Mouse (Mus musculus) midbrain, embryonic 12.5 days (tissue): ENCODE measurements around the gene Mospd3. TPM values are rescaled to one million over a fixed set of nuclear protein-coding genes. Genes with fewer than 3 reads are reported as not detected.

ENCODE experiments used
- ATAC-seq: fragments of 200-750 bp; cut with Nextera tagmentation; 2 replicates; pipeline ENCODE4 v1.8.0; 2017; ENCODE audit warnings: low read depth, moderate TSS enrichment, moderate library complexity; ENCODE audit not compliant: low FRiP score
- H3K27ac ChIP-seq: fragments of 300-500 bp; sonication (generic); replicated peaks from 2 replicates; pipeline ENCODE4 v1.5.1; 2016; ENCODE audit warnings: mild to moderate bottlenecking
- H3K27me3 ChIP-seq: fragments of 300-500 bp; sonication (generic); 2 replicates; pipeline ENCODE4 v1.6.1; 2016; ENCODE audit warnings: mild to moderate bottlenecking
- H3K36me3 ChIP-seq: fragments of 300-500 bp; sonication (generic); 2 replicates; pipeline ENCODE4 v1.6.1; 2016
- H3K4me1 ChIP-seq: fragments of 300-500 bp; sonication (generic); 2 replicates; pipeline ENCODE4 v1.6.1; 2016
- H3K4me2 ChIP-seq: fragments of 300-500 bp; sonication (generic); replicated peaks from 2 replicates; pipeline ENCODE4 v1.6.1; 2016; ENCODE audit warnings: mild to moderate bottlenecking, moderate library complexity
- H3K4me3 ChIP-seq: fragments of 300-500 bp; sonication (generic); 2 replicates; pipeline ENCODE4 v1.5.1; 2016; ENCODE audit warnings: mild to moderate bottlenecking
- H3K9ac ChIP-seq: fragments of 300-500 bp; sonication (generic); replicated peaks from 2 replicates; pipeline ENCODE4 v1.6.1; 2016; ENCODE audit warnings: mild to moderate bottlenecking, moderate library complexity
- H3K9me3 ChIP-seq: fragments of 300-500 bp; sonication (generic); 2 replicates; pipeline ENCODE4 v1.6.1; 2016; ENCODE audit warnings: mild to moderate bottlenecking
- WGBS: fragments of 180-500 bp; shearing (Covaris S2); methylation state at CpG from one replicate; pipeline ENCODE4 v1.1.7; 2016; 5-methylcytosine and 5-hydroxymethylcytosine counted together
- polyA plus RNA-seq: library from polyadenylated mRNA; unstranded; fragments of >200 nt; fragmentation: Nextera tagmentation; extraction: Ambion mirVana; gene quantifications from 2 replicates; pipeline ENCODE4 v1.2.1, GENCODE M21; 2016

Mospd3 gene
- polyA plus RNA-seq, 1 experiment from 2014 or later, result 31.9 TPM

GRCm38 (mm10) chr5:137570181-137570580 is 30.7 kb downstream of the Mospd3 start:
- Histone ChIP-seq H3K4me2 (no peak overlapping the region), H3K4me1 (no peaks in the 10 kb centered on the region; the same call in 1 of the 2 replicates), H3K27me3 (peaks cover 13% of the 10 kb centered on the region; the same call in 1 of the 2 replicates), H3K9ac (no peak overlapping the region), H3K27ac (no peak overlapping the region), H3K9me3 (no peaks in the 10 kb centered on the region), H3K4me3 (no peak overlapping the region), H3K36me3 (no peaks in the 10 kb centered on the region)
- 59% methylated on average over 7 of the region's 7 CpGs for WGBS
- ATAC-seq, result no peak

- WGBS, result 43% methylated on average over 9 of the region's 9 CpGs
- Histone ChIP-seq H3K4me2 (no peak within 1 kb of the TSS), H3K9me3 (no peaks in the 10 kb centered on the region), H3K36me3 (no peaks in the 10 kb centered on the region), H3K4me1 (no peaks in the 10 kb centered on the region; the same call in 1 of the 2 replicates), H3K9ac (no peak within 1 kb of the TSS), H3K27ac (no peak within 1 kb of the TSS), H3K27me3 (peaks cover 8% of the 10 kb centered on the region; the same call in 1 of the 2 replicates), H3K4me3 (no peak within 1 kb of the TSS)
- no peak for ATAC-seq
These were observed 31.2 kb downstream of the Mospd3 start, which contains the start of gene Tfr2 for GRCm38 (mm10) chr5:137569665-137570064. TSS of gene Tfr2 (plus strand) at chr5:137569840.

GRCm38 (mm10) chr5:137569031-137569430 is 31.8 kb downstream of the Mospd3 start:
- H3K9ac ChIP-seq, result no peak overlapping the region
- H3K4me1 ChIP-seq, result no peaks in the 10 kb centered on the region
- no peaks in the 10 kb centered on the region for H3K36me3 ChIP-seq
- no peak for ATAC-seq
- H3K4me2 ChIP-seq, result no peak overlapping the region
- no peak overlapping the region for H3K4me3 ChIP-seq
- no peaks in the 10 kb centered on the region for H3K9me3 ChIP-seq
- WGBS, result 72% methylated on average over 11 of the region's 12 CpGs
- H3K27ac ChIP-seq, result no peak overlapping the region
- H3K27me3 ChIP-seq, result peaks cover 4% of the 10 kb centered on the region; the same call in 1 of the 2 replicates

DNA sequence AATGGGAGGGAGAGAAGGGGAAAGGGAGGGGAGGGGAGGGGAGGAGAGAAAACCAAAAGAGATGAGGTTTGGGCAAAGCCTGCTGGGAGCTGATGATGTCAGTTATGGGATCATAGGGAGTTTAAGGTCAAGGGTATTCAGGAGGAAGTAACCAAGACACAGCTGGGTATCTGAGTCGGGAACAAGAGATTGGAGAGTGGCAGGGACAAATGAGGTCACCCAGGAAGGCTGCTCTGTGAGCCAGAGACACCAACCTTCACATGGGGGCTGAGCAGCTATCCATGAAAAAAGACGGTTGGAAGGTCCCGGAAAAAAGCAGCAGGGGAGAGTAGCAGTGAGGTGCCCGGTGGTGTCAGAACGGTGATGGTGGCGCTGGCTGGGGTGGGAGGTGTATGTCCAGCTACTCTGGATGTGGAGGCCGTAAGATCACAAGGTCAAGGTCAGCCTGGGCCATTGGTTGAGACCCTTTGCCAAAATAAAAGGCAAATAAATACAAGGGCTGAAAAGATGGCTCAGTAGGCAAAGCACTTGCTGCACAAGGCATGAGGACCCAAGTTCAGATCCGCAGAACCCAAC is 32.5 kb downstream of the Mospd3 start:
- Histone ChIP-seq H3K27ac (no peak overlapping the region), H3K4me1 (no peaks in the 10 kb centered on the region), H3K9me3 (no peaks in the 10 kb centered on the region), H3K36me3 (no peaks in the 10 kb centered on the region), H3K27me3 (no peaks in the 10 kb centered on the region), H3K4me3 (no peak overlapping the region), H3K4me2 (no peak overlapping the region), H3K9ac (no peak overlapping the region)
- 85% methylated on average over 8 of the region's 8 CpGs for WGBS
- ATAC-seq, result no peak

DNA sequence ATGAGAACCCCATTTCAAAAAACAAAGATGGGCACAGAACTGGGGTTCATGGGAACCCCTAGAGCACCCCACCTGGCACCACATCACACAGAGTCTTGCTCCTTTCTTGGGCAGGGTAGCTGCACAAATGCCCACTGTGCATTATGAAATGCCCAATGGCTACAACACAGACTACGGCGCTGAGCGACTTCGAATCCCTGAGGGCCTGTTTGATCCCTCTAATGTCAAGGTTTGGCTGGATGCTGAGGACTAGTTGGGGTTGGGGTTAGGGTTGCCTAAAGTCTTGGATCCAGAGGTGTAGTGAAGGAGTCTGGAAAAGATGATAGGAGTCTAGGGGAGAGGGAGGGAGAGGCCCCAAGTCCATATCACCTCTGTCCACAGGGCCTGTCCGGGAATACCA is 34.4 kb downstream of the Mospd3 start:
- H3K4me1 ChIP-seq, result no peaks in the 10 kb centered on the region
- H3K36me3 ChIP-seq, result no peaks in the 10 kb centered on the region
- H3K4me3 ChIP-seq, result no peak overlapping the region
- H3K9me3 ChIP-seq, result no peaks in the 10 kb centered on the region
- 95% methylated on average over 5 of the region's 5 CpGs for WGBS
- no peak overlapping the region for H3K4me2 ChIP-seq
- H3K27ac ChIP-seq, result no peak overlapping the region
- no peaks in the 10 kb centered on the region for H3K27me3 ChIP-seq
- no peak for ATAC-seq
- H3K9ac ChIP-seq, result no peak overlapping the region

- H3K27me3 ChIP-seq, result no peaks in the 10 kb centered on the region
- no peak overlapping the region for H3K4me3 ChIP-seq
- 75% methylated on average over 6 of the region's 6 CpGs for WGBS
- no peak for ATAC-seq
- no peaks in the 10 kb centered on the region for H3K9me3 ChIP-seq
- H3K36me3 ChIP-seq, result no peaks in the 10 kb centered on the region
- H3K27ac ChIP-seq, result no peak overlapping the region
- H3K9ac ChIP-seq, result no peak overlapping the region
- H3K4me2 ChIP-seq, result no peak overlapping the region
- H3K4me1 ChIP-seq, result no peaks in the 10 kb centered on the region
These were observed 35.1 kb downstream of the Mospd3 start for GRCm38 (mm10) chr5:137565744-137566143.

DNA sequence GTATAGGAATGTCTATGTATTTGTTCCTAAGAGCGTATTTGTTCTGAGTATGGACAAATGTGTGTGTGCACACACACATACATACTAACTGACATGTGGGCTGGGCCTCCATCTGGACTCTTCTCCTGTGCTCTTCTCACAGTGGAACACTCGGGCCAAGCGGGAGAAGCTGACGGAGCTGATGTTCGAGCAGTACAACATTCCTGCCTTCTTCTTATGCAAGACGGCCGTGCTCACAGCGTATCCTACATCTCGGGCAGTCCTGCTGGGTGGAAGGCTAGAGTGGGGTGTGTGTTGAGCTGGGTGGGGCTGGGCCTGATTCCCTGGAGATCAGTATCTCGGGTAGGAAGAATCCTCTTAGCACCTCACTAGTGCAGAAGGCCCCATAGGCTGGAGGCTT is 37.9 kb downstream of the Mospd3 start:
- H3K36me3 ChIP-seq, result no peaks in the 10 kb centered on the region
- 0 out of 2 replicates have a peak, but pooled peaks cover 5% of the 10 kb centered on the region for H3K27me3 ChIP-seq
- no peak for ATAC-seq
- H3K9ac ChIP-seq, result no peak overlapping the region
- H3K4me3 ChIP-seq, result no peak overlapping the region
- 73% methylated on average over 10 of the region's 10 CpGs for WGBS
- no peak overlapping the region for H3K27ac ChIP-seq
- H3K9me3 ChIP-seq, result no peaks in the 10 kb centered on the region
- H3K4me2 ChIP-seq, result no peak overlapping the region
- H3K4me1 ChIP-seq, result no peaks in the 10 kb centered on the region

- Histone ChIP-seq H3K9ac (no peak overlapping the region), H3K27me3 (0 out of 2 replicates have a peak, but pooled peaks cover 5% of the 10 kb centered on the region), H3K27ac (no peak overlapping the region), H3K4me1 (no peaks in the 10 kb centered on the region), H3K4me3 (no peak overlapping the region), H3K9me3 (no peaks in the 10 kb centered on the region), H3K4me2 (no peak overlapping the region), H3K36me3 (no peaks in the 10 kb centered on the region)
- 75% methylated on average over 6 of the region's 6 CpGs for WGBS
- no peak for ATAC-seq
These were observed 39.3 kb downstream of the Mospd3 start for GRCm38 (mm10) chr5:137561556-137561955.

DNA sequence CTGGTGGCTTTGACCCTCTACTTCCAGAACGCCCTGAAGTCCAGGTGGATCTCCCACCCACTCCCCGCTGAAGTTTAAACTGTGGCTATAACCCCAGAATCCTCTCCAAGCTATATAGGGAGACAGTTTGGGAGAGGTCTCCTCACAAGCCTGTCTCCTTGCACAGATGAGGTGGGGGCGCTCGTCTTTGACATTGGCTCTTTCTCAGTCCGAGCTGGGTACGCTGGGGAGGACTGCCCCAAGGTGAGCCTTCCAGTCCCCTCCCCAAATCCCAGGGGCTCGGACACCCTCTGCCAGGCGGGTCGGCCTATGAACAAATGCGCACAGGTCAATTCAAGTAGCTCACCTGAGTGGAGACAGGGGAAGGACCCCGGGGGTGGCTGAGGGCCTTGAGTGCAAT is 47.0 kb downstream of the Mospd3 start:
- peaks cover 7% of the 10 kb centered on the region; the same call in 1 of the 2 replicates for H3K27me3 ChIP-seq
- peak overlapping the region; percentile 68 for H3K27ac ChIP-seq
- peak overlapping the region; percentile 70 for H3K9ac ChIP-seq
- no peaks in the 10 kb centered on the region for H3K9me3 ChIP-seq
- peak overlapping the region; percentile 59 for H3K4me2 ChIP-seq
- peaks cover 12% of the 10 kb centered on the region; the same call in 1 of the 2 replicates for H3K4me1 ChIP-seq
- no peaks in the 10 kb centered on the region for H3K36me3 ChIP-seq
- H3K4me3 ChIP-seq, result peak overlapping the region; percentile 62
- peak; percentile 41; the same call in 1 of the 2 replicates for ATAC-seq
- WGBS, result 57% methylated on average over 11 of the region's 11 CpGs

GRCm38 (mm10) chr5:137553411-137553837 is 47.4 kb downstream of the Mospd3 start, which contains the start of gene Actl6b:
TSS of gene Actl6b (plus strand) at chr5:137553517.
- Histone ChIP-seq H3K4me2 (peak within 1 kb of the TSS; percentile 59), H3K36me3 (no peaks in the 10 kb centered on the region), H3K9ac (peak within 1 kb of the TSS; percentile 70), H3K27me3 (peaks cover 7% of the 10 kb centered on the region; the same call in 1 of the 2 replicates), H3K4me3 (peak within 1 kb of the TSS; percentile 62), H3K27ac (peak within 1 kb of the TSS; percentile 68), H3K4me1 (peaks cover 12% of the 10 kb centered on the region; the same call in 1 of the 2 replicates), H3K9me3 (no peaks in the 10 kb centered on the region)
- peak; percentile 94 for ATAC-seq
- WGBS, result under 1% methylated on average over 37 of the region's 37 CpGs

GRCm38 (mm10) chr5:137553000-137553399 is 47.9 kb downstream of the Mospd3 start:
- Histone ChIP-seq H3K4me2 (peak overlapping the region; percentile 59), H3K4me3 (peak overlapping the region; percentile 62), H3K4me1 (peaks cover 12% of the 10 kb centered on the region; the same call in 1 of the 2 replicates), H3K27me3 (peaks cover 7% of the 10 kb centered on the region; the same call in 1 of the 2 replicates), H3K9ac (peak overlapping the region; percentile 70; the same call in 1 of the 2 replicates), H3K27ac (peak overlapping the region; percentile 68), H3K9me3 (no peaks in the 10 kb centered on the region), H3K36me3 (no peaks in the 10 kb centered on the region)
- 30% methylated on average over 6 of the region's 6 CpGs for WGBS
- 0 out of 2 replicates have a peak, but pooled peaks have one; percentile 23 for ATAC-seq

DNA sequence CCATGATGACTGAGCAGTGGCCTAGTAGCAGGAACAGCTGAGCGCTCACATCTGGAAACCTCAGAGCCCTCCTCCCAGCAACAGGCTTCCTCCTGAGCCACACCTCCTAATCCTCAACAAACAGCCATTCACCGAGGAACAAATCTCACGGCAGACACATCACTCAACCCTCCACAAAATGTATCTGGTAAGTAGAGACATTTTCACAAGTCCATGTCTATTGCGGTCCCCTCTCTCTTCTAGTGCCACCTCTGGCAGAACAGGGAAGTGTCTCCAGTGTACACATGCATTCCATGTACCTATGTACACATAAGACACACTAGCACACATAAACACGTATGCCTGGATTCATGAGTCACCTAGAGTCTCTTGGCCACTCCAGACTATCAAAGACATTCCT is 49.7 kb downstream of the Mospd3 start:
- Histone ChIP-seq H3K36me3 (no peaks in the 10 kb centered on the region), H3K4me2 (no peak overlapping the region), H3K9ac (no peak overlapping the region), H3K4me1 (peaks cover 12% of the 10 kb centered on the region; the same call in 1 of the 2 replicates), H3K27me3 (peaks cover 7% of the 10 kb centered on the region; the same call in 1 of the 2 replicates), H3K27ac (no peak overlapping the region), H3K4me3 (no peak overlapping the region), H3K9me3 (no peaks in the 10 kb centered on the region)
- ATAC-seq, result no peak
- 71% methylated on average over 5 of the region's 5 CpGs for WGBS
